Mouse (Mus musculus) retina, postnatal 1 day (tissue): ENCODE data around the gene Kbtbd12.
A peak's percentile ranks its signal among the peaks of the same experiment; 100 is the strongest.

Source experiments
- DNase-seq: peaks from one replicate; pipeline ENCODE4 v3.0.0-alpha.2; 2012

The Kbtbd12 gene

GRCm38 (mm10) chr6:88637611-88638301 lies at the start of gene Kbtbd12:
Kbtbd12 (minus strand) TSS chr6:88637950.
- DNase-seq = no peak

- DNase-seq = peak; percentile 24
These were observed 45.8 kb upstream of the Kbtbd12 start for GRCm38 (mm10) chr6:88683380-88684053.

GRCm38 (mm10) chr6:88681026-88681425 lies 43.3 kb upstream of the Kbtbd12 start:
- DNase-seq = no peak

GRCm38 (mm10) chr6:88677738-88678137 lies 40.0 kb upstream of the Kbtbd12 start:
- no peak for DNase-seq

- DNase-seq = no peak
These were observed 39.3 kb upstream of the Kbtbd12 start for GRCm38 (mm10) chr6:88676753-88677736.

GRCm38 (mm10) chr6:88675815-88676214 lies 38.1 kb upstream of the Kbtbd12 start:
- no peak for DNase-seq

GRCm38 (mm10) chr6:88662284-88662683 lies 24.5 kb upstream of the Kbtbd12 start:
- DNase-seq = no peak

GRCm38 (mm10) chr6:88661696-88662095 lies 23.9 kb upstream of the Kbtbd12 start:
- DNase-seq = no peak

- no peak for DNase-seq
These were observed 10.0 kb upstream of the Kbtbd12 start for GRCm38 (mm10) chr6:88647564-88648295.

GRCm38 (mm10) chr6:88644786-88645185 lies 7.0 kb upstream of the Kbtbd12 start:
- no peak for DNase-seq

- DNase-seq = no peak
These were observed 3.7 kb upstream of the Kbtbd12 start for GRCm38 (mm10) chr6:88641346-88641920.

GRCm38 (mm10) chr6:88640331-88640730 lies 2.6 kb upstream of the Kbtbd12 start:
- no peak for DNase-seq

- peak; percentile 83 for DNase-seq
These were observed 2.2 kb upstream of the Kbtbd12 start for GRCm38 (mm10) chr6:88639921-88640320.

GRCm38 (mm10) chr6:88639372-88639920 lies 1.7 kb upstream of the Kbtbd12 start:
- DNase-seq = no peak

GRCm38 (mm10) chr6:88638917-88639316 lies 1.2 kb upstream of the Kbtbd12 start:
- peak; percentile 11 for DNase-seq

- no peak for DNase-seq
These were observed 1.6 kb downstream of the Kbtbd12 start for GRCm38 (mm10) chr6:88635881-88636754.

GRCm38 (mm10) chr6:88631293-88631692 lies 6.5 kb downstream of the Kbtbd12 start:
- DNase-seq = no peak

GRCm38 (mm10) chr6:88630560-88630959 lies 7.2 kb downstream of the Kbtbd12 start:
- no peak for DNase-seq

GRCm38 (mm10) chr6:88629821-88630220 lies 7.9 kb downstream of the Kbtbd12 start:
- no peak for DNase-seq

- DNase-seq = peak; percentile 93
These were observed 10.4 kb downstream of the Kbtbd12 start for GRCm38 (mm10) chr6:88627317-88627811.

- DNase-seq = no peak
These were observed 10.8 kb downstream of the Kbtbd12 start for GRCm38 (mm10) chr6:88626912-88627311.
